Mouse (Mus musculus): ENCODE results near the gene Lrrc4. TPM values are rescaled to one million over a fixed set of nuclear protein-coding genes. Genes with fewer than 3 reads are reported as not detected.

Gene Lrrc4
- polyA plus RNA-seq, 1 experiment from 2014 or later, result 0.87 TPM

DNA sequence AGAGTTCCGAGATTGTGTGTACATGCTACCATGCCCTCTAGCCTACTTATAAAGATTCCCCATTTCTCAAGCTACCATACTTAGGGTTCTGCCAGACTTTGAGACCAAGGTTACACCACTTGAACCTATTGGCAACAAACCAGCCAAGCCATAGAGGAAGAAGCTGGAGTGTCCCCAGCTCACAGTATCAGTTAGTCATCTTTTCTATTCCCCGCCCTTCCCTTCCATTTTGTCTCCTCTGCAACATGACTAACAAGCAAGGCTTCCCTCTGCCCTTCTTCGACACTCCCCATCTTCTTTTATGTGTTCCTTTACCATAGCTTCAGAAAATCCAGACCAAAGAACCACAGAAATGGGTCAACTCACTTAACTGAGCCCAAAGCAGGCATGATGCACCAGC, 34.7 kb upstream of the Lrrc4 start:
- Histone ChIP-seq H3K4me1 (peaks cover 17% of the 10 kb centered on the region), H3K27me3 (no peaks in the 10 kb centered on the region), H3K9ac (no peak overlapping the region), H3K27ac (no peak overlapping the region), H3K4me2 (replicated peaks) (no peak overlapping the region), H3K36me3 (no peaks in the 10 kb centered on the region), H3K4me3 (no peak overlapping the region), H3K9me3 (no peaks in the 10 kb centered on the region)
- ATAC-seq (ENCODE audit: insufficient number of reproducible peaks, insufficient read depth, low FRiP score, low TSS enrichment), result no peak
- WGBS, result 94% methylated on average over 3 of the region's 3 CpGs

DNA sequence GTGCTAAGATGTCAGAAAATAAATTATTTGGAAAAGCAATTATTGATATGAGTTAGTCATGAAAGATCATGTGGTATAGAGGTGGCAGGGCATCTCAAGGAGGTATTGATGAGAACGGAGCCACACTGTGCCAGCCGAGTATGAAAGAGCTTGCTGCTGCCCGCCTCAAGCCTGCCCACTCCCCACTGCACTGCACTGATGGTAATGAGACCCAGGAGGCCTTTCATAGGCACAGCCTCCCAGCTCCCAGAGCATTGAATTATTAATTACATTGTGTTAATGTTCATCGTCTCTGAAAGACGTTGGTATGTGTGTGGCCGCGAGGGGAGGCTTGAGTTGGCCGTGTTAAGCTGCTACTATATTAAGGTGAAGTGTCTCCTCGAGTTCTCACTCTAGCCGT, 33.6 kb upstream of the Lrrc4 start:
- Histone ChIP-seq H3K9me3 (no peaks in the 10 kb centered on the region), H3K4me2 (replicated peaks) (no peak overlapping the region), H3K4me1 (peaks cover 20% of the 10 kb centered on the region), H3K4me3 (no peak overlapping the region), H3K27me3 (no peaks in the 10 kb centered on the region), H3K36me3 (no peaks in the 10 kb centered on the region), H3K9ac (no peak overlapping the region), H3K27ac (no peak overlapping the region)
- WGBS, result 80% methylated on average over 10 of the region's 10 CpGs
- no peak for ATAC-seq (ENCODE audit: insufficient number of reproducible peaks, insufficient read depth, low FRiP score, low TSS enrichment)

DNA sequence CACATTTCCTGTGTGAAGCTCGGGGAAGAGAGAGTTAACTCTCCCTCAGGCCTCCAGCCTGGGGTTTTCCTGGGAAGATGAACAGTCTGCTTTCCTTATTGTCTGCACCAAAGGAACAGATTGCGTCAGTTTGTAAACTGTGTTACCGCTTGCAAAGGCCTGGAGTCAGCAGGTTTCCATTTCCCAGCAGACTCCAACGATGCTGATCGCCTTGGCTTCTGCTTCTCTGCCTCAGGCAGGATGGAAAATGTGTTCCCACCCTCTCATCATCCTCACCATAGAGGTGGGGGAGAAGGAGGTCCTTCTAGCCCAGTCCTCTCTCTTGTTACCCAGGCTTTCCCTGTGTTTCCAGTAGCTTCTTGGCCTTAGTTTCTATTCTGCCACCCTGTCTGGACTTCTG, 33.1 kb upstream of the Lrrc4 start:
- ATAC-seq (ENCODE audit: insufficient number of reproducible peaks, insufficient read depth, low FRiP score, low TSS enrichment), result no peak
- Histone ChIP-seq H3K4me3 (no peak overlapping the region), H3K27ac (no peak overlapping the region), H3K4me2 (replicated peaks) (no peak overlapping the region), H3K36me3 (no peaks in the 10 kb centered on the region), H3K9me3 (no peaks in the 10 kb centered on the region), H3K27me3 (no peaks in the 10 kb centered on the region), H3K9ac (no peak overlapping the region), H3K4me1 (peaks cover 20% of the 10 kb centered on the region)
- 37% methylated on average over 5 of the region's 5 CpGs for WGBS

DNA sequence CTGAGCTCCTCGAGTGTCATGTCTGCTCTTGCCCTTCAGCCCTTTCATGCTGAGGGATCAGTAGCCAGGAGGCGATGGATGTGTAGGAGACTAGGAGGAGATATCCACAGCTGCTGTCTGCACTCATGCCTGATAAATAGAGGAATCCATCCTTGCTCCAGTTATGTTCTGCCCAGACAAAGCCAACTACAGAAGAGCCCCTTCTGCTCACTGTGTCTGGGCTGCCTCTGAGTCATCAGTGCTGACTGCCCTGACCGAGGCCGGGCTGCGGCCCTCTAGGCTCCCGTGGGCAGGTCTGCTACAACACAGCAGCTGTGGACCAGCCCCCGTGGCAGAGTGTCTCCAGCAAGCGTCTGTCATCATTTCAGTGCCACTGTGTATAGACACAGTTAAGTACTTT, 30.8 kb upstream of the Lrrc4 start:
- H3K36me3 ChIP-seq, result no peaks in the 10 kb centered on the region
- H3K4me3 ChIP-seq, result no peak overlapping the region
- 80% methylated on average over 8 of the region's 8 CpGs for WGBS
- ATAC-seq (ENCODE audit: insufficient number of reproducible peaks, insufficient read depth, low FRiP score, low TSS enrichment), result no peak
- H3K9ac ChIP-seq, result no peak overlapping the region
- no peak overlapping the region for H3K4me2 ChIP-seq (replicated peaks)
- H3K27me3 ChIP-seq, result no peaks in the 10 kb centered on the region
- H3K9me3 ChIP-seq, result no peaks in the 10 kb centered on the region
- H3K27ac ChIP-seq, result no peak overlapping the region
- H3K4me1 ChIP-seq, result peaks cover 20% of the 10 kb centered on the region

DNA sequence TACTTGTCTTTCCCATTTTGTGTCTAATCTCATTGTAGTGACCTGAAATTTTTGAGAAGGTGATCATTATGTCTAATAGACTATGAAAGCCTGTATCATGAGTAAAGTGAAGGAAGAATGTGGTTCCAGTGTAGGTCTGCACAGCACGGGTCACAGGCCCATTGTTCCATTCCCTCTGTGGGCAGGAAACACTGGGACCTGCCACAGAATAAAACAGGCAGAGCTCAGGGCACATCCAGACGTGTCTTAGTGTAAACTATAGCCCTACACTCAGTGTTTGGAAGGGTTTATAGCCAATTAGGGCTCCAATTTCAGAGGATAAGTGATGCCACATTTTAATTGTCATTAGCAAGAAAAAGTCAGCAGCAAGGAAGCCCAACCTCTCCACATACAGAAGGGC, 29.4 kb upstream of the Lrrc4 start:
- Histone ChIP-seq H3K36me3 (no peaks in the 10 kb centered on the region), H3K4me3 (no peak overlapping the region), H3K9me3 (no peaks in the 10 kb centered on the region), H3K27me3 (no peaks in the 10 kb centered on the region), H3K4me2 (replicated peaks) (no peak overlapping the region), H3K9ac (no peak overlapping the region), H3K4me1 (peaks cover 22% of the 10 kb centered on the region), H3K27ac (no peak overlapping the region)
- WGBS, result 26% methylated on average over 2 of the region's 2 CpGs
- ATAC-seq (ENCODE audit: insufficient number of reproducible peaks, insufficient read depth, low FRiP score, low TSS enrichment), result no peak

DNA sequence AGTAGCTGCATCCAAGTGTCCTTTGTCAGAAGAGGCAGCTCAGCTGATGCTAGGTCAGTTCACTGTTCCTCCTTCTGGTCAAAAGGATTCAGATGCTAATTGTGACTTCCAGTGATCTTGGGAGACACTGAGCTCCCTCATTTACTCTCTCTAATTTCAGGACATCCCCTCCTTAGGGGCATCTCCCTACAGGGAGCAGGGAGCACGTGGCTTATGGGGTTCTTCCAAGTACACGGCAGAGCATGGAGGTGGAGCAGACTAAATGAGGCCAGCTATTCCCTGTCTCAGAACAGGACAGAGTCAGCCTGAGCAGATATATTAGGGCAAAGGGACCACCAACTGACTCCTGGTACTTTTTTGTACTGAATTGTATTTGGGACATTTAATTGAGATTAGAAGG, 28.9 kb upstream of the Lrrc4 start:
- Histone ChIP-seq H3K27ac (no peak overlapping the region), H3K9me3 (no peaks in the 10 kb centered on the region), H3K4me1 (peaks cover 25% of the 10 kb centered on the region), H3K9ac (no peak overlapping the region), H3K4me3 (no peak overlapping the region), H3K36me3 (no peaks in the 10 kb centered on the region), H3K4me2 (replicated peaks) (no peak overlapping the region), H3K27me3 (no peaks in the 10 kb centered on the region)
- WGBS, result 39% methylated on average over 2 of the region's 2 CpGs
- no peak for ATAC-seq (ENCODE audit: insufficient number of reproducible peaks, insufficient read depth, low FRiP score, low TSS enrichment)

DNA sequence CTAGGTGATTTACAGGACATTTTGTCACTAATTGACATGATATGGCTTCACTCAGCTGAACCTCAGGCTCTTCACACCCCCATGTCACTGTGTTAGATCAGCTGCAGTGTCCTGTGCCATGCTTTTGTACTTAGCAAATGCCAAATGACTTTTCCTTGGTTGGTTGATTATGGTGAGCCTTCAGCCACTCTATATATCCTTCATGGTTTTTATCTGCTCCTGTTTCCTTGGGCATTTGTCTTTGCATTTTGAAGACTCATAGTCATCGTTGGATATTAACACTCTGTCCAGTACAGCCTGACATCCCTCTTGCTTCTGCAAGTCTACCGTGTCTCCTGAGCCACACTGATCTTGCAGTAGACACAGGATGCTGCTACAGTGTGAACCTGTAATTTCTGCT, 27.5 kb upstream of the Lrrc4 start:
- Histone ChIP-seq H3K27me3 (no peaks in the 10 kb centered on the region), H3K9ac (no peak overlapping the region), H3K4me1 (peaks cover 35% of the 10 kb centered on the region), H3K4me3 (no peak overlapping the region), H3K36me3 (no peaks in the 10 kb centered on the region), H3K4me2 (replicated peaks) (no peak overlapping the region), H3K27ac (no peak overlapping the region), H3K9me3 (no peaks in the 10 kb centered on the region)
- WGBS, result 91% methylated on average over 2 of the region's 2 CpGs
- ATAC-seq (ENCODE audit: insufficient number of reproducible peaks, insufficient read depth, low FRiP score, low TSS enrichment), result no peak

DNA sequence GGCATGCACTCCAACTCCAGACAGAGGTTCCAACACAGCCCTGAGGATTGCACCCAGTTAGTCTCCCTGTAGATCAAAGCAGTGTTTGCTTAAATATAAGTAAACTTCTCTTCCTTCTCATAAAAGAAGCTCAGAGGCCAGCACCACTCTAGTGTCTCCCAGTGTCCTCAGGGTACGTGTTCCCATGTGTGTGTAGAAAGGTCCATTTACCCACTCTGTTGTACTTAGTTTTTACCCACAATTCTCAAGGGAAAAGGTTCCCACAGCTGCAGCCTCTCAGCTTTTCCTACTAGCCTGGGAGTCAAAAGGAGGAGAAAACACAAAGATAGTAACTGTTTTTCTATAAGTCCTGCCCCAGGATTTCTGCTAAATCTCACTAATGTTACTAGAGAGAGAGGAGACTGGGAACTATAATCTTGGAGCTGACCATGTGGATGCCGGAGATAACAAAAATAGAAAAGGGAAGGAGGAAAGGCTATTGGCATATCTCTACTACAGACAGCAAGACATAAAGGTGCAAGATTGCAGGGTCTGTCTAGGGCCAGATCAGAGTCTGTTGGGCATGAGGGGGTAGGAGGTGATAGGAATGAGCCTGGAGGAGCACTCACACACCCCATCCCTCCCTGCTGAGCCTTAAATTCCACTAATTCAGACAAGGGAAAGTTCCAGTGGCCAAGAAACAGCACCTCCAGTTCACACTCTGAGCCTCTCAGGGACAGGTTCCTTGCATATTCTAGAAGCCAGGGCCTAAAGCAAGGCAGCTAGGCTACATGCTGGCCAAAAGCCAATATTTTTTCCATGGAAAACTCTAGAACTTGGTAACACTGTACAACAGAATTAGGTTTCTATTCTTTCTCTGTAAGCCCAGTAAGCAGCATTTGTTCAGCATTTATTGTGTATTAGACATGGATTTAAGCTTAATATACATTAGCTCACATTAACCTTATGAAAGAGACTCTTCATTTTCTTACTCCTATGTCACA, 25.9 kb upstream of the Lrrc4 start:
- H3K4me3 ChIP-seq, result no peak overlapping the region
- WGBS, result 63% methylated on average over 2 of the region's 2 CpGs
- H3K36me3 ChIP-seq, result no peaks in the 10 kb centered on the region
- no peak overlapping the region for H3K27ac ChIP-seq
- no peak for ATAC-seq (ENCODE audit: insufficient number of reproducible peaks, insufficient read depth, low FRiP score, low TSS enrichment)
- H3K27me3 ChIP-seq, result no peaks in the 10 kb centered on the region
- H3K9ac ChIP-seq, result no peak overlapping the region
- H3K4me1 ChIP-seq, result peaks cover 48% of the 10 kb centered on the region
- H3K4me2 ChIP-seq (replicated peaks), result no peak overlapping the region
- H3K9me3 ChIP-seq, result no peaks in the 10 kb centered on the region

DNA sequence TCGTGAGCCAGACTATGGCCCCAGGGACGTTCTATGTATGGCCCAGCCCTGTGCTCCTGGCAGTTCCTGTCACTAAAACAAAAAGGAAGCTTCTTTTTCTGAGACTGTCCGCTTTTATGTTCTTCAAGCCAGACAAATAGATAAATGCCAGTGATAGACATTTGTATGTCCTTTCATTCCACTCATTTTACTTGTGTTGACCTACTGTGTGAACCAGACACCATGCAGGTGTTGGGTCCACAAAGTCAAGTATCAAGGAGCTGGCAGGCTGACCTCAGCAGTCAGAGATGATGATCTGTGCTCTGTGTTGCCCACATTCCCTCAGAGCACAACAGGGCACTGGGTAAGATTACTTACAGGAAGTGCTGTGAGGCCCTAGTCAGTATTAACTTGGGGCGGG, 25.2 kb upstream of the Lrrc4 start:
- 68% methylated on average over 4 of the region's 4 CpGs for WGBS
- Histone ChIP-seq H3K27ac (no peak overlapping the region), H3K36me3 (no peaks in the 10 kb centered on the region), H3K9me3 (no peaks in the 10 kb centered on the region), H3K9ac (no peak overlapping the region), H3K4me2 (replicated peaks) (no peak overlapping the region), H3K27me3 (no peaks in the 10 kb centered on the region), H3K4me1 (peaks cover 53% of the 10 kb centered on the region), H3K4me3 (no peak overlapping the region)
- ATAC-seq (ENCODE audit: insufficient number of reproducible peaks, insufficient read depth, low FRiP score, low TSS enrichment), result no peak

DNA sequence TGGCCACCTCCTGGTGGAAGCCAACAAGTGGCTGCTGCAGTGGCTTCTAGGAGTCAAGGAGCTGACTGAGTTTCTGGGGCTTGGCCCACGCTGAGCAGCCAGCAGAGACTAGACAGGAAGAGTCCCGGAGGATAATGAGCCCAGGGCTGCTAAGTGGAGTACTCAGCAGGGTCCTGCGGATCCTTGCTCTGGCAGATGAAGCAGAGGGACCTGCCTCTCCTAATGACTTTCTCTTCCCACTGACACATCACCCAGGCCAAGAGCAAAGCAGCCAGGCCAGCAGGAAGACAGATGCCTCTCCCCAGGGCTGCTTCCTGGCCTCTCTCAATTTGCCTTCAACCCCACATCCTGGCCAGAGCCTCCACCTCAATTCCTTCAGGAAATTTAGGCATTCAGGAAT, 23.9 kb upstream of the Lrrc4 start:
- Histone ChIP-seq H3K9ac (no peak overlapping the region), H3K27ac (0 out of 2 replicates have a peak overlapping the region, but pooled peaks have one; percentile 23), H3K4me3 (no peak overlapping the region), H3K36me3 (no peaks in the 10 kb centered on the region), H3K9me3 (no peaks in the 10 kb centered on the region), H3K27me3 (no peaks in the 10 kb centered on the region), H3K4me1 (peaks cover 45% of the 10 kb centered on the region), H3K4me2 (replicated peaks) (no peak overlapping the region)
- no peak for ATAC-seq (ENCODE audit: insufficient number of reproducible peaks, insufficient read depth, low FRiP score, low TSS enrichment)
- WGBS, result 10% methylated on average over 3 of the region's 3 CpGs

DNA sequence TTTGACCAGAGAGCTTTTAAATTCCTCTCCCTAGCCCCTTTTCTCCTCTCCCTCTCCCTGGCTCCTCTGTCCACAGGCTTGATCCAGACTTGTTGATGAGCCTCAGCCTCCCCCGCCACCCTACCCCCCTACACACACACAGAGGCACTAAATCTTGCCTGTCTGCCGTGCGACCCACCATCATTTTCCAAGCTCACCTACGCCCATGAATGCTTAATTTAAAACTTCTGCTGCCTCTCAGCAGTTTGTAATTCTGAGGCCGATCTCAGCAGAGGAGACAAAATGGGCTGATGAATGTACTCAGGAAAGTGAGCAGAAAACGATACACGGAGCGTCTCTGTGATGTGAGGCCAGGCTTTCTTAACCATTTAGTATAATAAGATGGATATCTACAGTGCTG, 23.1 kb upstream of the Lrrc4 start:
- Histone ChIP-seq H3K4me1 (peaks cover 45% of the 10 kb centered on the region), H3K27ac (no peak overlapping the region), H3K9ac (no peak overlapping the region), H3K4me3 (no peak overlapping the region), H3K9me3 (no peaks in the 10 kb centered on the region), H3K4me2 (replicated peaks) (no peak overlapping the region), H3K27me3 (no peaks in the 10 kb centered on the region), H3K36me3 (no peaks in the 10 kb centered on the region)
- no peak for ATAC-seq (ENCODE audit: insufficient number of reproducible peaks, insufficient read depth, low FRiP score, low TSS enrichment)
- WGBS, result 27% methylated on average over 8 of the region's 8 CpGs

DNA sequence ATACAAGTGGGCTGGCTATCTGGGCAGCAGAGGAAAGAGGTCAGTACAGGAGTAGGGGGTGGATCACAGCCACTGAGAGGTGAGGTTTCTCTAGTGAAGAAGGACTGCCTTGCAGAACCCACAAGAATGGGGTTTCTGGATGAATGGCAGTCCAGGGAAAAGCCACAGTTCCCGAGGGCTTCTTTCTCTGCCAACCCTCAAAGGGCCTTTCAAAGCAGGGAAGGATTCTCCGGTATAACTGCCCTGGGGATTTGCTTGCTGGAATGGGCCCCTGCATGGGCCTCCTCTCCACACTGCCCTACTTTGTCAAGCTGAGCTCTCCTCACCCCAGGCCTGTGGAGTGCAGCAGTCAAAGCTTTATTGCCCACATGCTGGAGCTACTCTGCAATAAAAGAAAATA, 22.1 kb upstream of the Lrrc4 start:
- Histone ChIP-seq H3K4me2 (replicated peaks) (no peak overlapping the region), H3K27me3 (no peaks in the 10 kb centered on the region), H3K4me1 (peaks cover 53% of the 10 kb centered on the region), H3K4me3 (no peak overlapping the region), H3K36me3 (no peaks in the 10 kb centered on the region), H3K27ac (no peak overlapping the region), H3K9ac (no peak overlapping the region), H3K9me3 (no peaks in the 10 kb centered on the region)
- 0 out of 2 replicates have a peak, but pooled peaks have one; percentile 17 for ATAC-seq (ENCODE audit: insufficient number of reproducible peaks, insufficient read depth, low FRiP score, low TSS enrichment)
- 12% methylated on average over 2 of the region's 2 CpGs for WGBS

Data from embryonic facial prominence, embryonic 12.5 days (tissue).